Mouse (Mus musculus) hindbrain, embryonic 14.5 days (tissue): ENCODE measurements at regions not wholly inside any gene's neighbourhood (a gene's known extent, or its start where the extent isn't known, plus 50 kb on each side); places are given as distances from the start of the nearest gene placed in this dataset.
A peak's percentile ranks its signal among the peaks of the same experiment; 100 is the strongest.

ENCODE experiments used
- ATAC-seq: fragments of 200-750 bp; cut with Nextera tagmentation; 2 replicates; pipeline ENCODE4 v1.8.0; 2017; ENCODE audit warnings: moderate number of reproducible peaks, mild to moderate bottlenecking, moderate TSS enrichment, moderate library complexity; ENCODE audit not compliant: low FRiP score
- DNase-seq: peaks from one replicate; pipeline ENCODE4 v3.0.0-alpha.2; 2015; ENCODE audit warnings: low spot score
- H3K27ac ChIP-seq: fragments of 300-500 bp; sonication (generic); 2 replicates; pipeline ENCODE4 v1.5.1; 2014; ENCODE audit warnings: mild to moderate bottlenecking, moderate library complexity
- H3K27me3 ChIP-seq: fragments of 300-500 bp; sonication (generic); 2 replicates; pipeline ENCODE4 v1.6.1; 2014; ENCODE audit warnings: mild to moderate bottlenecking, low read length, mixed read lengths; ENCODE audit not compliant: control insufficient read depth, insufficient read depth
- H3K36me3 ChIP-seq: fragments of 300-500 bp; sonication (generic); replicated peaks from 2 replicates; pipeline ENCODE4 v1.6.1; 2014; ENCODE audit not compliant: control insufficient read depth, insufficient read depth
- H3K4me1 ChIP-seq: fragments of 300-500 bp; sonication (generic); replicated peaks from 2 replicates; pipeline ENCODE4 v1.6.1; 2014; ENCODE audit warnings: antibody characterized with exemption, low read length, mixed read lengths; ENCODE audit not compliant: control insufficient read depth, insufficient read depth
- H3K4me2 ChIP-seq: fragments of 300-500 bp; sonication (generic); replicated peaks from 2 replicates; pipeline ENCODE4 v1.6.1; 2014; ENCODE audit warnings: mild to moderate bottlenecking, moderate library complexity
- H3K4me3 ChIP-seq: fragments of 300-500 bp; sonication (generic); replicated peaks from 2 replicates; pipeline ENCODE4 v1.5.1; 2014; ENCODE audit warnings: mild to moderate bottlenecking, low read length
- H3K9ac ChIP-seq: fragments of 300-500 bp; sonication (generic); 2 replicates; pipeline ENCODE4 v1.6.1; 2014
- H3K9me3 ChIP-seq: fragments of 300-500 bp; sonication (generic); 2 replicates; pipeline ENCODE4 v1.6.1; 2016; ENCODE audit warnings: low read length; ENCODE audit not compliant: control insufficient read depth
- WGBS: fragments of 180-500 bp; shearing (Covaris S2); extraction: QIAGEN DNeasy Blood & Tissue Kit; methylation state at CpG from one replicate; pipeline ENCODE4 v1.1.7; 2014; 5-methylcytosine and 5-hydroxymethylcytosine counted together

- H3K4me2 ChIP-seq: no peak overlapping the region
- WGBS: 80% methylated on average over 11 of the region's 11 CpGs
- no peak for DNase-seq
- no peaks in the 10 kb centered on the region for H3K36me3 ChIP-seq
- H3K9ac ChIP-seq: no peak overlapping the region
- H3K9me3 ChIP-seq: no peaks in the 10 kb centered on the region
- H3K27ac ChIP-seq: no peak overlapping the region
- H3K4me1 ChIP-seq: no peaks in the 10 kb centered on the region
- no peak overlapping the region for H3K4me3 ChIP-seq
- no peaks in the 10 kb centered on the region for H3K27me3 ChIP-seq
- ATAC-seq: no peak
These were observed 157.6 kb upstream of the Dph6 start for GRCm38 (mm10) chr2:114812141-114812902.

DNA sequence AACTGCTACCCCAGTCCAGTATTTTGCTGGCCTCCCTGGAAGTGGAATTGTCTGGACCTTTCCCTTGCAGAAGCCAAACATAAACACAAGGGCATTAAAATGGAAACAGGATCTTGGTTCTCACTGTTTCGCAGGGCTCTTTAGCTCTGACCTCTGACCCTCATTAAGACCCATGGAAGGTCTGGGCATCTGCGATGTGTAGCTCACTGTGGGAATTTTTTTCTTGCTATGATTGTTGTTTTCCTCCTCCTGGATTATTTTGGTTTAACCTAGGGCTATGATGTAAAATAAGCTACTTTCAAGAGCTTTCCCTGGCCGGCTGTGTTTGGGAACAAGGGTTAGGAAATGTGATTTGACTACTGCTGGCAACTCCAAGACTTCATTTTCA is 158.1 kb upstream of the Dph6 start:
- Histone ChIP-seq H3K4me3 (no peak overlapping the region), H3K4me2 (no peak overlapping the region), H3K27ac (no peak overlapping the region), H3K9ac (no peak overlapping the region), H3K4me1 (no peaks in the 10 kb centered on the region), H3K27me3 (no peaks in the 10 kb centered on the region), H3K9me3 (no peaks in the 10 kb centered on the region), H3K36me3 (no peaks in the 10 kb centered on the region)
- 43% methylated on average over 3 of the region's 3 CpGs for WGBS
- DNase-seq: no peak
- no peak for ATAC-seq

GRCm38 (mm10) chr2:114822657-114823056 is 167.9 kb upstream of the Dph6 start:
- H3K4me2 ChIP-seq: no peak overlapping the region
- ATAC-seq: no peak

GRCm38 (mm10) chr2:114828192-114828591 is 173.4 kb upstream of the Dph6 start:
- Histone ChIP-seq H3K27me3 (no peaks in the 10 kb centered on the region), H3K36me3 (no peaks in the 10 kb centered on the region), H3K9ac (no peak overlapping the region), H3K9me3 (no peaks in the 10 kb centered on the region), H3K27ac (no peak overlapping the region), H3K4me3 (no peak overlapping the region), H3K4me2 (no peak overlapping the region), H3K4me1 (no peaks in the 10 kb centered on the region)
- ATAC-seq (0 out of 2 replicates have a peak, but pooled peaks have one; percentile 55), DNase-seq (no peak)
- WGBS: 46% methylated on average over 6 of the region's 6 CpGs

More at GRCm38 (mm10) chr2:114822657-114823056, 167.9 kb upstream of the Dph6 start:
- no peak for DNase-seq
- 67% methylated on average over 3 of the region's 3 CpGs for WGBS
- H3K27me3 ChIP-seq: no peaks in the 10 kb centered on the region
- no peaks in the 10 kb centered on the region for H3K9me3 ChIP-seq
- H3K27ac ChIP-seq: no peak overlapping the region
- H3K4me3 ChIP-seq: no peak overlapping the region
- no peaks in the 10 kb centered on the region for H3K4me1 ChIP-seq
- no peak overlapping the region for H3K9ac ChIP-seq
- H3K36me3 ChIP-seq: no peaks in the 10 kb centered on the region

GRCm38 (mm10) chr2:114835694-114836093 is 180.9 kb upstream of the Dph6 start:
- Histone ChIP-seq H3K4me3 (no peak overlapping the region), H3K4me2 (no peak overlapping the region), H3K36me3 (no peaks in the 10 kb centered on the region), H3K9ac (no peak overlapping the region), H3K4me1 (0 out of 2 replicates have a peak, but pooled peaks cover 6% of the 10 kb centered on the region), H3K27ac (peak overlapping the region; percentile 17; the same call in 1 of the 2 replicates), H3K9me3 (no peaks in the 10 kb centered on the region), H3K27me3 (no peaks in the 10 kb centered on the region)
- ATAC-seq (no peak), DNase-seq (no peak)
- WGBS: 44% methylated on average over 2 of the region's 2 CpGs

DNA sequence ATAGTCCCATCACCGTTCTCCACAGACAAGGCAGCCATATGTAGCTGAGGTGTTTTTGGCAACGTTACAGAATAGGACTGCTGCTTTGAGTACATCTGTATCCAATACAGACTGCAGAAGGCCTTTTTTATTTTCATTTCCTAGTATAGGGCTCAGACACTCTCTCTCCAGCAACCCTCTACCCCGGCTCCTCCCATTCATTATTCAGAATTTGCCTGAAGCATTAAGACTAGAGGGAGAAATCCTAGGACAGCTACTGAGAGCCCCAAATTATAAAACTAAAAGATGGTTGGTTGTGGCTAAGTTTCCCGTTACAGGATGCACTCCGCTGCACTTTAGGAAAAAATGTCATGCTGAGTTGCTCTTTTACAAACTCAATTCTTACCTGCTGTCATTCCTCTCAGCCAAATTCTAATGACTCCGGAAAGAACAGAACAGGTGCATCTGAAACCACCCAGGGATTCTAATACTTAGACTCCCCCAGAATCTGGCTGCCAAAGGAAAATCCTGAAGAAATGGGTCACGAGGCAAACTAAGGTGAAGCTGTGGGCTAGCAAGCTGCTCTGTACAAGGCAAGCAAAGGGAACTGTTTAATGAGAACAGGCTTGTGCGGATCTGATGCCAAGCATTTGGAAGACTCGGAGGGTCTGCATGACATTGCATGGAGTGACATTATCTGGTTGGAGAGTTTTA is 189.1 kb upstream of the Dph6 start:
- DNase-seq (no peak), ATAC-seq (no peak)
- Histone ChIP-seq H3K27me3 (no peaks in the 10 kb centered on the region), H3K4me1 (no peaks in the 10 kb centered on the region), H3K27ac (no peak overlapping the region), H3K36me3 (no peaks in the 10 kb centered on the region), H3K4me3 (no peak overlapping the region), H3K9ac (no peak overlapping the region), H3K9me3 (no peaks in the 10 kb centered on the region), H3K4me2 (no peak overlapping the region)
- WGBS: 69% methylated on average over 9 of the region's 9 CpGs

DNA sequence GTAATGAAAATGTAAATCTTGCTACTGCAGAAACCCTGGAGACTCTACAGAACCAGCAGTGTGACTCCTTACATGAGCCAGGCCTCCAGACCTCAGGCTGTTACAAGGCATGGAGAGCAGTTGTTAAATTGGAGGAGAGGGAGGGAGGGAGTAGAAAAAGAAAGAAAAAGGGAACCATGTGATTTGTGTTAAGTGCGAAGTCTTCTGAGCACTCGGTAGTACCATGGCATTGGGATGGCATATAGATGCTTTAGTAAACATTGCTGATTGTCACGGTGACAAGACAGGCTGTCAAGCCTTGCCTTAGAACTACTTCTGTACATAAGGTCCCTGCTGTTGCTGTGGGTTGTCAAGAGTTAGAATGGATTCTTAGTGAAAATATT is 189.6 kb upstream of the Dph6 start:
- Histone ChIP-seq H3K9ac (no peak overlapping the region), H3K36me3 (no peaks in the 10 kb centered on the region), H3K4me3 (no peak overlapping the region), H3K4me1 (no peaks in the 10 kb centered on the region), H3K4me2 (no peak overlapping the region), H3K27ac (no peak overlapping the region), H3K9me3 (no peaks in the 10 kb centered on the region), H3K27me3 (no peaks in the 10 kb centered on the region)
- WGBS: 71% methylated on average over 3 of the region's 3 CpGs
- DNase-seq (no peak), ATAC-seq (no peak)

DNA sequence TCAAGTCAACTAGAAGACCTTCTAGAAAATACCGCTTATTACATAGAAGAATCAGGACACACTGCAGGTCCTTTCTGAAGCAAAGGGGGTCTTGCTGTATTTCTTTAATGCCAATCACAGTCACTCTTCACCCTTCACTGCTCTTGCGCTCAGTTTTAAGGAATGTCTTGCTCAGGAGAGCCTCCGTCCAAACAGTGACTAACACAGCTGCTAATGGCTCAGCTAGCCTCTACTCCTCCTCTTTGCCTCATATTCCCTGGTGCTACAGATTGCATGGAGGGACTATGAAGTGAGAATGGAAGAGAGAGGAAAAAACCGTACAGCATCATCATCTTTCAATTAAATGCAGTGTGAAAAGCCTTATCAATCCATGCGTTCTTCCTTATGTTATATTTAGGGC is 193.7 kb upstream of the Dph6 start:
- ATAC-seq (no peak), DNase-seq (no peak)
- Histone ChIP-seq H3K36me3 (no peaks in the 10 kb centered on the region), H3K4me2 (no peak overlapping the region), H3K27ac (no peak overlapping the region), H3K4me3 (no peak overlapping the region), H3K4me1 (no peaks in the 10 kb centered on the region), H3K9ac (no peak overlapping the region), H3K27me3 (no peaks in the 10 kb centered on the region), H3K9me3 (no peaks in the 10 kb centered on the region)
- WGBS: 85% methylated on average over 5 of the region's 5 CpGs

GRCm38 (mm10) chr2:114848914-114849313 is 194.2 kb upstream of the Dph6 start:
- Histone ChIP-seq H3K9me3 (no peaks in the 10 kb centered on the region), H3K4me2 (no peak overlapping the region), H3K27ac (no peak overlapping the region), H3K4me3 (no peak overlapping the region), H3K4me1 (no peaks in the 10 kb centered on the region), H3K9ac (no peak overlapping the region), H3K27me3 (no peaks in the 10 kb centered on the region), H3K36me3 (no peaks in the 10 kb centered on the region)
- ATAC-seq (no peak), DNase-seq (no peak)
- WGBS: 95% methylated on average over 2 of the region's 2 CpGs
